ENCODE assay signal across 10 mouse cellular contexts in the genomic region with DNA sequence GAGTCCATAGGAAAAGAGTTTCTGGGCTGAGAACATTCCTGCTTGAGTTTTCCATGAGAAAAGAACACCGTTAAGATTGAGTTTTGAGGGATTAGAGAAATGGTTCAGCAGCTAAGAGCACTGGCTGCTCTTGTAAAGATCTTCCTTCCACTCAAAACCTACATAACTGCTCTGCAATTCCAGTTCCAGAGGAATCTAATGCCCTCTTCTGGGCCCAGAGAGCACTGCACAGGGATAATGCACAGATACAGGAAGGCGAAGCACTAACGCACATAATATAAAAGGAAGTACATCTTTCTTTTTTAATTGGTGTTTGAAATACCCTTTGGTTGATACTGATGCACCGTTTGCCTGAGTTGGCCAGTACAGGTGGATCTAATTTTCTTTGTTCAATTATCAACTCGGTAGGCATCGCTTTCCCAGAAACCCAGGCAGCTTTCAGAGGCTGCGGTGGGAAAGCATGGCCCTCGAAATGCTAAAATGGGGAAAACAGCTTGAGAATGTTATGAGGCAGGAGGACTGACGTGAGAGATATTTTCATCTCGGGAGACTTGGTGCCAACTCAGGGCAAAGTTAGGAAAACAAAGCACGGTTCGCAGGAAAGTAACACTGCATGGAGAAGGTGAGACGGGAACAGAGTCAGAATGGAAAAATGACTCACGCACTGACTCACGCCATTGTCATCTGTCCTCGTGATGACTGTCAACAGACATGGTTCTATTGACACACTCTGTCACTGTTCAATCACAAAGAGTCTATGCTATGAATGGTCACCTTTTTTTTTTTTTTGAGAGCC. TPM values are rescaled to one million over a fixed set of nuclear protein-coding genes. Genes with fewer than 3 reads are reported as not detected.
DNase-seq lines count a peak whose midpoint lies in the region; ATAC-seq and TF ChIP-seq lines count a peak whose summit lies in the region.
"Had no signal": no experiment of that assay in that cellular context is flagged by ENCODE, and none has a peak within 500 bp of the region (broad histone marks: within the 10 kb centered on the region; RNA-seq: fewer than 3 reads in every experiment).

No protein-coding gene starts in this region.

- ATAC-seq in neural tube, embryonic 15.5 days (ENCODE audit: low FRiP score) = no peak
- peak; percentile 97 for ATAC-seq in megakaryocyte progenitor cell, adult 5-6 weeks (replicated peaks; ENCODE audit: poor library complexity)

- no peak overlapping the region for H3K4me3 ChIP-seq in cerebellum, adult 2 months (replicated peaks; ENCODE audit: insufficient read depth, low read depth, low read length)
- no peak overlapping the region for H3K4me3 ChIP-seq in neural tube, embryonic 15.5 days (replicated peaks)
- H3K4me3 ChIP-seq in layer of hippocampus, adult 2 months = no peak overlapping the region; the same call in 1 of the 2 replicates
- no peak overlapping the region for H3K4me3 ChIP-seq in forebrain, embryonic 10.5 days
- H3K4me3 ChIP-seq: hindbrain, embryonic 15.5 days; neural tube, embryonic 13.5 days had no signal

- no peak overlapping the region for H3K4me2 ChIP-seq in neural tube, embryonic 15.5 days
- H3K4me2 ChIP-seq: hindbrain, embryonic 15.5 days; neural tube, embryonic 13.5 days had no signal

- TF ChIP-seq CTCF in cerebellum, adult 2 months (IDR thresholded peaks at IDR 0.05; ENCODE audit: borderline replicate concordance, insufficient read depth, low read depth, low read length) = peak; percentile 40; the same call in 1 of the 2 replicates
- peak; percentile 91 for TF ChIP-seq CTCF in layer of hippocampus, adult 2 months (conservative IDR thresholded peaks at IDR 0.05)

- H3K36me3 ChIP-seq in neural tube, embryonic 15.5 days = no peaks in the 10 kb centered on the region
- no peaks in the 10 kb centered on the region for H3K36me3 ChIP-seq in forebrain, embryonic 10.5 days (replicated peaks)
- H3K36me3 ChIP-seq: hindbrain, embryonic 15.5 days; neural tube, embryonic 13.5 days had no signal

- H3K9ac ChIP-seq in neural tube, embryonic 15.5 days (replicated peaks) = no peak overlapping the region
- H3K9ac ChIP-seq: hindbrain, embryonic 15.5 days; neural tube, embryonic 13.5 days had no signal

- no peaks in the 10 kb centered on the region for H3K4me1 ChIP-seq in cerebellum, adult 2 months (ENCODE audit: control insufficient read depth, insufficient read depth, low read length)
- H3K4me1 ChIP-seq in neural tube, embryonic 15.5 days = no peaks in the 10 kb centered on the region
- no peaks in the 10 kb centered on the region for H3K4me1 ChIP-seq in forebrain, embryonic 10.5 days
- H3K4me1 ChIP-seq: hindbrain, embryonic 15.5 days; neural tube, embryonic 13.5 days had no signal

- 72% methylated on average over 16 of the region's 16 CpGs for WGBS in cerebellum, adult 2 months
- WGBS in neural tube, embryonic 15.5 days = 78% methylated on average over 16 of the region's 16 CpGs
- 79% methylated on average over 16 of the region's 16 CpGs for WGBS in forebrain, embryonic 10.5 days

- DNase-seq in cerebellum, adult 2 months = peak; percentile 22 to 33
- DNase-seq in cerebellum, adult 9-10 months = no peak
- DNase-seq in neural tube, embryonic 10.5 days (ENCODE audit: extremely low spot score, low spot score) = peak; percentile 25
- DNase-seq in embryo, embryonic 10 days (ENCODE audit: low spot score) = peak; percentile 46
- DNase-seq in layer of hippocampus, adult 2 months (ENCODE audit: low spot score in 2 of 2) = peak; percentile 55 to 62
- DNase-seq in forebrain, embryonic 10.5 days (ENCODE audit: extremely low spot score, low spot score) = no peak

- no peak overlapping the region for H3K27ac ChIP-seq in cerebellum, adult 2 months (ENCODE audit: insufficient read depth, low read length)
- no peak overlapping the region for H3K27ac ChIP-seq in neural tube, embryonic 15.5 days (replicated peaks)
- H3K27ac ChIP-seq in layer of hippocampus, adult 2 months = peak overlapping the region; percentile 44; the same call in 1 of the 2 replicates
- no peak overlapping the region for H3K27ac ChIP-seq in forebrain, embryonic 10.5 days
- H3K27ac ChIP-seq: hindbrain, embryonic 15.5 days; neural tube, embryonic 13.5 days had no signal

- H3K9me3 ChIP-seq in neural tube, embryonic 15.5 days (replicated peaks) = no peaks in the 10 kb centered on the region
- peaks cover 7% of the 10 kb centered on the region; the same call in 1 of the 2 replicates for H3K9me3 ChIP-seq in forebrain, embryonic 10.5 days
- H3K9me3 ChIP-seq: hindbrain, embryonic 15.5 days had no signal

- no peaks in the 10 kb centered on the region for H3K27me3 ChIP-seq in cerebellum, adult 2 months (ENCODE audit: control insufficient read depth, insufficient read depth, low read length)
- H3K27me3 ChIP-seq in neural tube, embryonic 15.5 days (replicated peaks) = no peaks in the 10 kb centered on the region
- H3K27me3 ChIP-seq in forebrain, embryonic 10.5 days (ENCODE audit: poor library complexity, severe bottlenecking) = no peaks in the 10 kb centered on the region
- H3K27me3 ChIP-seq: hindbrain, embryonic 15.5 days; neural tube, embryonic 13.5 days had no signal

- no peak for TF ChIP-seq POLR2A in cerebellum, adult 2 months (IDR thresholded peaks at IDR 0.05; ENCODE audit: borderline replicate concordance, insufficient read depth, low read length)

RNA-seq across cellular contexts. Expression of gene Abca5, which starts 20.4 kb away (rescaled TPM):
- 15.7 and 16.2 TPM in 2 replicates for polyA plus RNA-seq in cerebellum, adult 2 months (2012; rRNA removed)
- 10.6 and 11.0 TPM in 2 replicates for polyA plus RNA-seq in neural tube, embryonic 15.5 days (2015; fragmentation: Nextera tagmentation; extraction: Ambion mirVana)
- 10 to 100 TPM; 34.0 to 41.8 TPM for total RNA-seq in layer of hippocampus, adult 2 months (2021)
- 0.02 and 0.52 TPM in 2 replicates for total RNA-seq in megakaryocyte progenitor cell, adult 5-6 weeks (2015)
- total RNA-seq in megakaryocyte progenitor cell, adult 5-6 weeks (2017) = 0.20 and 0.62 TPM in 2 replicates
- polyA plus RNA-seq in forebrain, embryonic 10.5 days (2016; fragmentation: Nextera tagmentation; extraction: Ambion mirVana) = 2.6 and 2.9 TPM in 2 replicates

RNA-seq across cellular contexts. Expression of gene Map2k6, which starts 41.0 kb away (rescaled TPM):
- 12.1 and 12.5 TPM in 2 replicates for polyA plus RNA-seq in cerebellum, adult 2 months (2012; rRNA removed)
- polyA plus RNA-seq in neural tube, embryonic 15.5 days (2015; fragmentation: Nextera tagmentation; extraction: Ambion mirVana) = 19.7 and 20.7 TPM in 2 replicates
- 10 to 100 TPM; 32.3 to 33.3 TPM for total RNA-seq in layer of hippocampus, adult 2 months (2021)
- total RNA-seq in megakaryocyte progenitor cell, adult 5-6 weeks (2015) = 10.4 and 12.7 TPM in 2 replicates
- total RNA-seq in megakaryocyte progenitor cell, adult 5-6 weeks (2017) = 13.8 and 16.7 TPM in 2 replicates
- 36.0 and 42.6 TPM in 2 replicates for polyA plus RNA-seq in forebrain, embryonic 10.5 days (2016; fragmentation: Nextera tagmentation; extraction: Ambion mirVana)

Comparison
In these comparisons a context has a peak if more than half of its experiments do, and no peak if none do; other contexts are left out.
1. DNase-seq: peak in cerebellum, adult 2 months (2 of 2), neural tube, embryonic 10.5 days (single experiment), embryo, embryonic 10 days (single experiment) and layer of hippocampus, adult 2 months (2 of 2); none in cerebellum, adult 9-10 months (single experiment) and forebrain, embryonic 10.5 days (single experiment).